Mouse (Mus musculus) olfactory bulb, adult 2 months (tissue): ENCODE data around the gene Srxn1.

ENCODE experiments used
- CTCF ChIP-seq: fragments of 200-500 bp; IDR thresholded peaks from 2 replicates; pipeline ENCODE4 v1.5.1; 2012; ENCODE audit warnings: low read depth, mild to moderate bottlenecking, low read length, moderate library complexity; ENCODE audit not compliant: insufficient read depth
- POLR2A ChIP-seq: fragments of 200-500 bp; IDR thresholded peaks from 2 replicates; pipeline ENCODE4 v1.6.1; 2012; ENCODE audit warnings: mild to moderate bottlenecking, low read depth, low read length, moderate library complexity; ENCODE audit not compliant: insufficient read depth

DNA sequence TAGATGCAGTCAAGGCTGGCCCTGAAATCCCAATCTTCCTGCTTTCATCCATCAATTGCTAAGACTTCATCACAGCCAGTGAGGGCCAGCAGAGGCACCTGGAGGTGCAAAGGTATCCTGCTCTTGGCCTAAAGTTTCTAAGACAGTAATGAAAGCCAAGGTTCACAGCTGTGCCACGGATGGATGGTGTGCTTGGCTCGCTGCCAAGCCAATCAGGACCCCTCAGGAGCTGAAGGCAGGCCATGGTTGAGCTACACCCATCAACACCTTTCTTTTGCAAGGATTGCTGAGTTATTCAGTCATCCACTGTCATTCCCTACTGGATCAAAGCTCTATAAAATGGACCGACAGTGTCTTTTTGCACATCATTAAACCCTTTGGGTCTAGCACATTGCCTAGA is 5.8 kb upstream of the Srxn1 start:
- TF ChIP-seq POLR2A (no peak), CTCF (no peak)
